Mouse (Mus musculus) cerebellum, adult 2 months (tissue): Measurements from ENCODE around the gene Nppb.

ENCODE experiments used
- CTCF ChIP-seq: fragments of 200-500 bp; IDR thresholded peaks from 2 replicates; pipeline ENCODE4 v1.5.1; 2011; ENCODE audit warnings: low read depth, mild to moderate bottlenecking, control low read depth, low read length, moderate library complexity, borderline replicate concordance; ENCODE audit not compliant: insufficient read depth
- POLR2A ChIP-seq: fragments of 200-500 bp; IDR thresholded peaks from 2 replicates; pipeline ENCODE4 v1.6.1; 2011; ENCODE audit warnings: low read length, control low read depth, borderline replicate concordance; ENCODE audit not compliant: insufficient read depth

DNA sequence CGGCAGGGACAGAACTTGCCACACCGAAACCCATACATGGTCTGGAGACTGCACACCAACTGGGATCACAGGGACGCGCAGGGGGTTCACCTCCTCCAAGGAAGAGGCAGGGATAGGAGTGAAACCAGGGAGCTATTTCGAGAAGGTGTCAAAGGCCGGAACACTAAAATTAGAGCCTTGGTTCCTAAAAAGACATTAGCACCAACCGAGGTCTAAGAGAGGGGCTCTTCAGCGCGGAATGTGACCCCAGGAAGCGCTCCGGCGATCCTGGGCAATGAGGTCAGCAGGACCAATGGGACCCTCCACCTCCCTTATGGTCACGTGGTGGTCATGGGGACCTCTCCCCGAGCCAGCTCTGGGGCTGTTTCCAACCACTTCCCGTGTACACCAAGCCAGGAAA, 22.0 kb upstream of the Nppb start:
- no peak for TF ChIP-seq POLR2A
- TF ChIP-seq CTCF, result no peak
